Mouse (Mus musculus): ENCODE measurements at regions not wholly inside any gene's neighbourhood (a gene's known extent, or its start where the extent isn't known, plus 50 kb on each side); places are given as distances from the start of the nearest gene placed in this dataset.

- no peaks in the 10 kb centered on the region for H3K27me3 ChIP-seq
- H3K4me2 ChIP-seq, result no peak overlapping the region
- no peaks in the 10 kb centered on the region for H3K9me3 ChIP-seq
- H3K4me1 ChIP-seq, result no peaks in the 10 kb centered on the region
- H3K36me3 ChIP-seq, result no peaks in the 10 kb centered on the region
- ATAC-seq (ENCODE audit: insufficient number of reproducible peaks, low FRiP score, low TSS enrichment, low read depth), result no peak
- H3K9ac ChIP-seq, result no peak overlapping the region
- no peak overlapping the region for H3K4me3 ChIP-seq
- WGBS, result 53% methylated on average over 4 of the region's 4 CpGs
- no peak overlapping the region for H3K27ac ChIP-seq
Measured at GRCm38 (mm10) chr11:17417656-17418289, 160.4 kb downstream of the C1d start.

GRCm38 (mm10) chr11:17442133-17442532 lies 184.8 kb downstream of the C1d start:
- H3K4me2 ChIP-seq, result no peak overlapping the region
- peaks cover 5% of the 10 kb centered on the region; the same call in 1 of the 2 replicates for H3K27me3 ChIP-seq
- no peak for ATAC-seq (ENCODE audit: insufficient number of reproducible peaks, low FRiP score, low TSS enrichment, low read depth)
- H3K4me3 ChIP-seq, result no peak overlapping the region
- no peaks in the 10 kb centered on the region for H3K9me3 ChIP-seq
- no peaks in the 10 kb centered on the region for H3K36me3 ChIP-seq
- WGBS, result 12% methylated on average over 4 of the region's 4 CpGs
- H3K27ac ChIP-seq, result no peak overlapping the region
- no peaks in the 10 kb centered on the region for H3K4me1 ChIP-seq
- no peak overlapping the region for H3K9ac ChIP-seq

- peaks cover 6% of the 10 kb centered on the region; the same call in 1 of the 2 replicates for H3K4me1 ChIP-seq
- H3K27ac ChIP-seq, result no peak overlapping the region
- no peak overlapping the region for H3K4me2 ChIP-seq
- H3K4me3 ChIP-seq, result no peak overlapping the region
- no peak overlapping the region for H3K9ac ChIP-seq
- no peak for ATAC-seq (ENCODE audit: insufficient number of reproducible peaks, low FRiP score, low TSS enrichment, low read depth)
- H3K9me3 ChIP-seq, result no peaks in the 10 kb centered on the region
- 68% methylated on average over 7 of the region's 7 CpGs for WGBS
- H3K27me3 ChIP-seq, result peaks cover 11% of the 10 kb centered on the region; the same call in 1 of the 2 replicates
- no peaks in the 10 kb centered on the region for H3K36me3 ChIP-seq
Measured at GRCm38 (mm10) chr11:17449289-17449688, 191.9 kb downstream of the C1d start.

- WGBS, result 26% methylated on average over 7 of the region's 7 CpGs
- Histone ChIP-seq H3K4me3 (no peak overlapping the region), H3K9ac (no peak overlapping the region), H3K4me2 (no peak overlapping the region), H3K27me3 (peaks cover 11% of the 10 kb centered on the region; the same call in 1 of the 2 replicates), H3K9me3 (no peaks in the 10 kb centered on the region), H3K27ac (no peak overlapping the region), H3K36me3 (no peaks in the 10 kb centered on the region), H3K4me1 (peaks cover 6% of the 10 kb centered on the region; the same call in 1 of the 2 replicates)
- no peak for ATAC-seq (ENCODE audit: insufficient number of reproducible peaks, low FRiP score, low TSS enrichment, low read depth)
Measured at GRCm38 (mm10) chr11:17450360-17451045, 193.1 kb downstream of the C1d start.

GRCm38 (mm10) chr11:17451451-17451850 lies 194.1 kb downstream of the C1d start:
- Histone ChIP-seq H3K27ac (no peak overlapping the region), H3K27me3 (peaks cover 11% of the 10 kb centered on the region; the same call in 1 of the 2 replicates), H3K4me2 (no peak overlapping the region), H3K4me1 (peaks cover 6% of the 10 kb centered on the region; the same call in 1 of the 2 replicates), H3K9ac (no peak overlapping the region), H3K4me3 (no peak overlapping the region), H3K36me3 (no peaks in the 10 kb centered on the region), H3K9me3 (no peaks in the 10 kb centered on the region)
- WGBS, result 74% methylated on average over 2 of the region's 2 CpGs
- no peak for ATAC-seq (ENCODE audit: insufficient number of reproducible peaks, low FRiP score, low TSS enrichment, low read depth)

GRCm38 (mm10) chr11:17453530-17453929 lies 196.2 kb downstream of the C1d start:
- H3K4me1 ChIP-seq, result peaks cover 6% of the 10 kb centered on the region; the same call in 1 of the 2 replicates
- no peak overlapping the region for H3K4me2 ChIP-seq
- no peaks in the 10 kb centered on the region for H3K9me3 ChIP-seq
- H3K27me3 ChIP-seq, result peaks cover 15% of the 10 kb centered on the region
- no peak overlapping the region for H3K27ac ChIP-seq
- ATAC-seq (ENCODE audit: insufficient number of reproducible peaks, low FRiP score, low TSS enrichment, low read depth), result no peak
- H3K9ac ChIP-seq, result no peak overlapping the region
- no peak overlapping the region for H3K4me3 ChIP-seq
- WGBS, result 55% methylated on average over 9 of the region's 9 CpGs
- no peaks in the 10 kb centered on the region for H3K36me3 ChIP-seq

- Histone ChIP-seq H3K27ac (no peak overlapping the region), H3K4me3 (no peak overlapping the region), H3K27me3 (peaks cover 10% of the 10 kb centered on the region), H3K36me3 (no peaks in the 10 kb centered on the region), H3K9ac (no peak overlapping the region), H3K9me3 (no peaks in the 10 kb centered on the region), H3K4me2 (no peak overlapping the region), H3K4me1 (peaks cover 3% of the 10 kb centered on the region; the same call in 1 of the 2 replicates)
- no peak for ATAC-seq (ENCODE audit: insufficient number of reproducible peaks, low FRiP score, low TSS enrichment, low read depth)
- WGBS, result 68% methylated on average over 4 of the region's 4 CpGs
Measured at GRCm38 (mm10) chr11:17458946-17459345, 201.6 kb downstream of the C1d start.

- Histone ChIP-seq H3K9me3 (no peaks in the 10 kb centered on the region), H3K4me3 (peak overlapping the region; percentile 13; the same call in 1 of the 2 replicates), H3K27ac (no peak overlapping the region), H3K4me2 (peak overlapping the region; percentile 34; the same call in 1 of the 2 replicates), H3K36me3 (no peaks in the 10 kb centered on the region), H3K27me3 (peaks cover 10% of the 10 kb centered on the region), H3K9ac (no peak overlapping the region), H3K4me1 (peaks cover 3% of the 10 kb centered on the region; the same call in 1 of the 2 replicates)
- 22% methylated on average over 11 of the region's 11 CpGs for WGBS
- no peak for ATAC-seq (ENCODE audit: insufficient number of reproducible peaks, low FRiP score, low TSS enrichment, low read depth)
Measured at GRCm38 (mm10) chr11:17460024-17460919, 202.9 kb downstream of the C1d start.

- Histone ChIP-seq H3K4me2 (peak overlapping the region; percentile 34), H3K27me3 (peaks cover 10% of the 10 kb centered on the region), H3K4me3 (peak overlapping the region; percentile 13), H3K36me3 (no peaks in the 10 kb centered on the region), H3K4me1 (peaks cover 3% of the 10 kb centered on the region; the same call in 1 of the 2 replicates), H3K9me3 (no peaks in the 10 kb centered on the region), H3K27ac (no peak overlapping the region), H3K9ac (no peak overlapping the region)
- 13% methylated on average over 13 of the region's 13 CpGs for WGBS
- ATAC-seq (ENCODE audit: insufficient number of reproducible peaks, low FRiP score, low TSS enrichment, low read depth), result no peak
Measured at GRCm38 (mm10) chr11:17460920-17461279, 203.5 kb downstream of the C1d start.

GRCm38 (mm10) chr11:17461701-17462100 lies 204.3 kb downstream of the C1d start:
- ATAC-seq (ENCODE audit: insufficient number of reproducible peaks, low FRiP score, low TSS enrichment, low read depth), result no peak
- H3K27me3 ChIP-seq, result peaks cover 10% of the 10 kb centered on the region
- H3K27ac ChIP-seq, result no peak overlapping the region
- H3K4me2 ChIP-seq, result no peak overlapping the region
- no peak overlapping the region for H3K9ac ChIP-seq
- H3K9me3 ChIP-seq, result no peaks in the 10 kb centered on the region
- 83% methylated on average over 1 of the region's 1 CpGs for WGBS
- H3K4me1 ChIP-seq, result peaks cover 3% of the 10 kb centered on the region; the same call in 1 of the 2 replicates
- no peak overlapping the region for H3K4me3 ChIP-seq
- no peaks in the 10 kb centered on the region for H3K36me3 ChIP-seq

- H3K9ac ChIP-seq, result no peak overlapping the region
- H3K4me1 ChIP-seq, result peaks cover 3% of the 10 kb centered on the region; the same call in 1 of the 2 replicates
- 23% methylated on average over 2 of the region's 2 CpGs for WGBS
- no peaks in the 10 kb centered on the region for H3K9me3 ChIP-seq
- H3K27ac ChIP-seq, result no peak overlapping the region
- peaks cover 6% of the 10 kb centered on the region; the same call in 1 of the 2 replicates for H3K27me3 ChIP-seq
- H3K4me3 ChIP-seq, result no peak overlapping the region
- ATAC-seq (ENCODE audit: insufficient number of reproducible peaks, low FRiP score, low TSS enrichment, low read depth), result no peak
- H3K4me2 ChIP-seq, result no peak overlapping the region
- H3K36me3 ChIP-seq, result no peaks in the 10 kb centered on the region
Measured at GRCm38 (mm10) chr11:17464875-17465274, 207.5 kb downstream of the C1d start.
